Mouse (Mus musculus): ENCODE data around the gene Larp4b. TPM values are rescaled to one million over a fixed set of nuclear protein-coding genes. Genes with fewer than 3 reads are reported as not detected.
"Not testable (repeated sequence)": the region's sequence is repeated elsewhere in the genome, so short reads cannot be mapped to it uniquely, and the experiment has no call there.

The Larp4b gene
- polyA plus RNA-seq (2015; fragmentation: Nextera tagmentation; extraction: Ambion mirVana): 34.5 and 35.2 TPM in 2 replicates

DNA sequence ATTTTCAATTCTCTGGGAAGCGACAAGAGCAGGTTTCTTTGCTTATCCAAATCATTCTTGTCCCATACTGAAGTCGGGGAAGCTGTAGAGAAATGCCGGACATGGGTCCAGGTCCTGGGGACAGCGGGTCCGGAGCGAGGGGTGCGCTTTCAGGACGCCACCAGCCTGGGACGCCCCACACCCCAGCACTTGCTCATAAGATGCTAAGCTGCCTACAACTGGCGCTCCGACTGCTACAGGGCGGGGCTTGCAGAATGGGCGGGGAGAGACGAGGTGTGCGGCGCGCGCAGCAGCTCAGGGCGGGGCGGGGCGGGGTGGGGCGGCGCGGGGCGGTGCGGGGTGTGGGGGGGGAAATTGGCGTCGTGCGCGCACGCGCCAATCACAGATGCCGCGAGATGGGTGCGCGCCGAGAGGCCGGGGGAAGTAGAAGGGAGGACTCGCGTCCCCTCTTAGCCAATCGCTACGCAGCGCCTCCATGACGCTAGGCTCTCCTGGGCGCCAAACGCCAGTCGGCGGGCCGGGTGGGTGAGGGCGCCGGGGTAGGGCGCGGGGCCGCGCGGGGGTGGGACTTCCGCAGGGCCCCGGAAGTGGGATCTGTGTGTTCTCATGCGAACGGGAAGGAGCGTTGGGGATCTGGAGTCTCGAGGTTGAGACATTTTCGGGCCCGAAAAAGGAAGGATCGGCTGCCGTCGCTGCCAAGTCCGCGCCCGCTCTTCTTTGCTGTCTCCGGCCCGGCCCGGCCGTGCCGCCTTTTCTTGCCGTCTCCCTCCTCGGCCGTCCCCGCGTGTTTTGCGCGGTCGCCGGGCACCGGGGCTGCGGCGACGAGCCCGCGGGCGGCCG, at the start of gene Larp4b:
Larp4b (plus strand) TSS at position 566 of the 840 bp plus-strand sequence.
- peak within 1 kb of the TSS; percentile 68 for H3K4me2 ChIP-seq
- peak within 1 kb of the TSS; percentile 93 for H3K9ac ChIP-seq
- peak; percentile 100 for ATAC-seq (replicated peaks; ENCODE audit: low FRiP score)
- H3K27me3 ChIP-seq: no peaks in the 10 kb centered on the region
- no peaks in the 10 kb centered on the region for H3K36me3 ChIP-seq
- no peaks in the 10 kb centered on the region for H3K9me3 ChIP-seq (replicated peaks)
- WGBS: under 1% methylated on average over 92 of the region's 92 CpGs
- H3K27ac ChIP-seq: peak within 1 kb of the TSS; percentile 96
- peak within 1 kb of the TSS; percentile 99 for H3K4me3 ChIP-seq (replicated peaks)
- peaks cover 25% of the 10 kb centered on the region for H3K4me1 ChIP-seq

DNA sequence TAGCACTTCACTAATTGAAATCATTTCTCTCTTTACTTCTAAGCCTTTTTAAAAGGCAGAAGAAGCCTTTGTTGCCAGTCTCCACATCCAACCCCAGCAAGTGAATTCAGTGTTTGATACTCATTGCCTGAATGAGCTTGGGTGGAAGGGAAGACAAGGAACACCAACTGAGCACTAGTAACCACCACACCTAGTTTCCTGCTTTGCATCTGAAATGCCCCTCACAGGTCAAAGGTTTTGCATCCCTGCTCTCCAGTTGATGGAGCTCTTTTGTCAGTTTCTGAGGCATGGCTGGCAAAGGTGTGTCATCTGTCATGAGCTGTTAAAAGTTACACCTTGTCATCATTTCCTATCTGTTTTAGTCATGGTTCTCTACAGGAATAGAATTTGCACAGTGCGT, 49.0 kb upstream of the Larp4b start:
- no peak overlapping the region for H3K4me3 ChIP-seq (replicated peaks)
- no peaks in the 10 kb centered on the region for H3K4me1 ChIP-seq
- H3K27me3 ChIP-seq: no peaks in the 10 kb centered on the region
- no peak for ATAC-seq (replicated peaks; ENCODE audit: low FRiP score)
- WGBS: 100% methylated on average over 1 of the region's 1 CpGs
- H3K27ac ChIP-seq: no peak overlapping the region
- H3K4me2 ChIP-seq: no peak overlapping the region
- H3K9ac ChIP-seq: no peak overlapping the region
- H3K36me3 ChIP-seq: no peaks in the 10 kb centered on the region
- no peaks in the 10 kb centered on the region for H3K9me3 ChIP-seq (replicated peaks)

DNA sequence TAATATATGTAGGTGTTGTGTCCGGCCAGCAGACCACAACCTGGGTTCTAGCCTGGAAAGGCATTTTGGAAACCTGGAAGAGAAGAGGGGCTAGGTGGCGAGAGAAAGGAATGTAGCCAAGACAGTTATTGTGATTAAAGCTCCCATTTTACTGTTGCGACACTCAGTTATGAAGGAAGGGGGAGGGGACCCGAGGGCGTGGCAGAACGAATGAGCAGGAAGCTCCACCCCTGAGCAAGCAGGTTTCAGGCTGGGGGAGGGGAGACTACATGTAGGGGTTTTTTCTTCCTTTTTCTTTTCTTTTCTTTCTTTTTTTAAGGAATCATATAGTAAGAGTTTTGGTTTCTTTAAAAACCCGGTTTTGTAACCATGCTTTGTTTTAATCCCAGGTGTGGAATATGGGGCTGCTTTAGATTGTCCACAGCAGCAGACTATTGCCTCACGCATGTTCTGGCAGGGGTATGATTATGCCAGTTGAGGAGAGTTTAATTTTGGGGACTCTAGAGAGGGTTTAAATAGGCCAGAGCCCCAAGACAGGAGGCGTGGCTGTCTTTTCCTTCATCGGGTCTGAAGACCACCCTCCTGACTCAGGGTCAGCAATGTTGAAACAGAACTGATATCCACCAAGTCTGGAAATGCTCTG, 41.5 kb upstream of the Larp4b start:
- not testable (repeated sequence) for ATAC-seq (replicated peaks; ENCODE audit: low FRiP score); H3K4me2 ChIP-seq; H3K27me3 ChIP-seq; H3K27ac ChIP-seq; H3K4me1 ChIP-seq; H3K9me3 ChIP-seq (replicated peaks); H3K36me3 ChIP-seq; H3K9ac ChIP-seq; H3K4me3 ChIP-seq (replicated peaks)
- 55% methylated on average over 10 of the region's 10 CpGs for WGBS

DNA sequence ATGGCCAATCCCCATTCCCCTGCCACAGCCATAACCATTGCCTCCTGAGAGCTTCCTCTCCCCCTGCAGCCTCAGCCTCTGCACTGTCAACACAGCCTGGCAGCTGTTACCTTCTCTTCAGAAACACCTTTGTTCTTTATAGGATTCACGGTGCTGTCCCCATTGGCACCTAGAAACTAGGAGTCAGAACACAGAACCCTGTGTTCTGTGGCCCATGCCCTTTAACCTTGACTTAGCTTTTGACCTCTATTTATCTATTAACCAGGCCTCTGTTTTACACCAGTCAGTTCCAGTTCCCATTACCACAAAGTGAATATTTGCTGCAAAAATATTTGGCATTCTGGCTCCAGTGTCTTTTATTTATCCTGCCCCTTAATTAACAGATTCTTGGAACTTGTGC, 36.4 kb upstream of the Larp4b start:
- no peak overlapping the region for H3K4me2 ChIP-seq
- no peak for ATAC-seq (replicated peaks; ENCODE audit: low FRiP score)
- WGBS: 58% methylated on average over 1 of the region's 1 CpGs

DNA sequence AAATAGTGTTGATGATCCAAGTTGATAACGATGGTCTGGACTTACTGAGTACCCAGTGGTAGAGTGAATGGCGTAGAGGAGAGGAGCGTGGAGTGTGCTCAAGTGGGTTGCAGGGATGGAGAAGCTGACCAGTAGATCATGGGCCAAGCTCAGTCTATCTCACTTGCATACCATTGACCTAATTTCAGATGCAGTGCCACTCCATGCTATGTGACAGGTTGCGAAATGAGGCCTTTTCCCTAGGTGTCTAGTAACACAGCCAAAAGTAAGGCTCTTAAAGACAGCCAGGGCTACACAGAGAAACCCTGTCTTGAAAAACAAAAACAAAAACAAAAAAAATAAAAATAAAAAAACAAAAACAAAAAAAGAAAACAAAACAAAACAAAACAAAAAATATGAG, 35.0 kb upstream of the Larp4b start:
- no peaks in the 10 kb centered on the region for H3K4me1 ChIP-seq
- no peak for ATAC-seq (replicated peaks; ENCODE audit: low FRiP score)
- WGBS: 88% methylated on average over 4 of the region's 4 CpGs
- H3K4me2 ChIP-seq: no peak overlapping the region
- H3K27ac ChIP-seq: no peak overlapping the region
- H3K36me3 ChIP-seq: no peaks in the 10 kb centered on the region
- H3K9me3 ChIP-seq (replicated peaks): no peaks in the 10 kb centered on the region
- H3K9ac ChIP-seq: no peak overlapping the region
- H3K4me3 ChIP-seq (replicated peaks): no peak overlapping the region
- no peaks in the 10 kb centered on the region for H3K27me3 ChIP-seq

More for the DNA sequence above, 36.4 kb upstream of the Larp4b start:
- H3K27ac ChIP-seq: no peak overlapping the region
- H3K27me3 ChIP-seq: no peaks in the 10 kb centered on the region
- H3K4me3 ChIP-seq (replicated peaks): no peak overlapping the region
- H3K9ac ChIP-seq: no peak overlapping the region
- no peaks in the 10 kb centered on the region for H3K36me3 ChIP-seq
- no peaks in the 10 kb centered on the region for H3K4me1 ChIP-seq
- H3K9me3 ChIP-seq (replicated peaks): no peaks in the 10 kb centered on the region

DNA sequence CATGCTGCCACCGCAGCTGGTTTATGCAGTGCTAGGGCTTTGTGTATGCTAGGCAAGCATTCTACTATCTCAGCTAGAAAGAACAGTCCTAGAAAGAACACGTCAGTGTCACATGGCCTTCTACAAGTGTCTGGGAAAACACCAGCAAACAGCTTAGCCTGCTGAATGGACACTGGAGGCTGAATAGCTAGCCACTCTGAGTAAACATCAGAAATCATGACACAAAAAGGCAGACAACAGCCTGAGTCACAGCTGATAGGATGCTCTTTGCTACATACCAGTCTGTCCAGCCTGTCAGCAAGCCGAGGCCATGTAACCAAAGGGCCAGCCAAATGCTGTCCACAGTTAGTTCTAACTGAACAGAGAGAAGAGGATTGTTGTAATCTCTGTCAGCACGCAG, 32.3 kb upstream of the Larp4b start:
- H3K9me3 ChIP-seq (replicated peaks): no peaks in the 10 kb centered on the region
- no peak overlapping the region for H3K27ac ChIP-seq
- H3K27me3 ChIP-seq: no peaks in the 10 kb centered on the region
- no peak for ATAC-seq (replicated peaks; ENCODE audit: low FRiP score)
- WGBS: 85% methylated on average over 4 of the region's 4 CpGs
- no peaks in the 10 kb centered on the region for H3K4me1 ChIP-seq
- no peak overlapping the region for H3K9ac ChIP-seq
- no peak overlapping the region for H3K4me2 ChIP-seq
- no peaks in the 10 kb centered on the region for H3K36me3 ChIP-seq
- H3K4me3 ChIP-seq (replicated peaks): no peak overlapping the region

DNA sequence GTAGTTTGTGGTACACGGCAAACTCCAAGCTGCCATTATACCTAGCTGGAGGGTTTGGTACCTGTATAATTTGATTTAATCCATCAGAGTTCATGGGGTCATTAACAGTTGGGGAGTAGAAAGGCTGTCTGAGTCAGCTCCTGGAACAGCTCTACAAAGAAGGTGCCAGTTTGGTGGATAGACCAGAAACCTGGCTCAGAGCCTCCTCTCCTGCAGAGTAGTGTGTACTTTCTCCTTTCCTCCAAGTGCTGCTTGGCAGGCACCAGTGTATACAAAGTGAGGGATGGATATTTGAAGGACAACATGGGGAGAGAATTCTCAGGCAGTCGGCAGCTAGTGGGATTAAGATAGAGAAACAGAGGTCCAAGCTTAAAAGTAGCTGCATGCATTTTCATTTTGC, 29.5 kb upstream of the Larp4b start:
- Histone ChIP-seq H3K27ac (no peak overlapping the region), H3K27me3 (no peaks in the 10 kb centered on the region), H3K4me2 (no peak overlapping the region), H3K9ac (no peak overlapping the region), H3K4me1 (no peaks in the 10 kb centered on the region), H3K36me3 (no peaks in the 10 kb centered on the region), H3K4me3 (replicated peaks) (no peak overlapping the region), H3K9me3 (replicated peaks) (no peaks in the 10 kb centered on the region)
- no peak for ATAC-seq (replicated peaks; ENCODE audit: low FRiP score)
- 84% methylated on average over 2 of the region's 2 CpGs for WGBS

DNA sequence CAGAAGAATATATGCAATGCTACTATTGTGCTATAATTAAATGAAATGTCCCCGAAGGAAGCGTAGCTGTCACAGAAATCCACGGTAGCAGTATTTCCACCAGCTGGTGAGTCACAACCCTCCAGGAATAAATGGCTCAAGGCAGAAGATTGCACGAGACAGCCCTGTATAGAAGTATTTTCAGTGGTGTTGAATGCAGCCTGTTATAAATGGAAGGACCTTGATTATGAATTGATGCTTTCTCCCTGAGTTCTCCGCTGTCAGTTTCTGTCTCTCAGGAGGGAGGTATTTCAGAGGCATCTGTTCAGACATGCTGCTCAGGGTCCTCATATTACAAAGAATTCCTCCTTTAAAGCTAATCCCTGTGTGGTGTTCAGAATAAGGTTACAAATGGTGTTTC, 27.6 kb upstream of the Larp4b start:
- no peaks in the 10 kb centered on the region for H3K27me3 ChIP-seq
- whole genome bisulfite sequencing: 64% methylated on average over 5 of the region's 5 CpGs
- H3K4me2 ChIP-seq: no peak overlapping the region
- H3K9me3 ChIP-seq (replicated peaks): no peaks in the 10 kb centered on the region
- no peak overlapping the region for H3K9ac ChIP-seq
- no peaks in the 10 kb centered on the region for H3K4me1 ChIP-seq
- no peaks in the 10 kb centered on the region for H3K36me3 ChIP-seq
- no peak overlapping the region for H3K27ac ChIP-seq
- no peak for ATAC-seq (replicated peaks; ENCODE audit: low FRiP score)
- H3K4me3 ChIP-seq (replicated peaks): no peak overlapping the region

DNA sequence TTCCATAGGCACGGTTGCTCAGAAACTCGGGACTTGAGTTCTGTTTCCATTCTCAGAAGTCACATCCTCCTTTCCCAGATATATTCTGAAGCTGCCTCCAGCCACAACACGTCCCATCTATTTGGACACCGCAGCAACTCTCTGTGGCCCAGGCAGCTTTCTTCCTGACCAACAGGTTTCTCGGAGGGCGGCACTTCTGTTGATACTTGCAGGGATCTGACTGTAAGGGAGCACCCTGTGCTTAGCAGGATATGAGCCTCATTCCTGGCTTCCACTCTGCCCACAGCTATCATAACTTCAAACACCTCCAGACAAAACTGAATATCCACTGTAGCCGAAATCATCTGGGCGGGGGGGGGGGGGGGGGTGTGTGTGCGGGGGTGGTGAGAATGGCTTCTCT, 22.7 kb upstream of the Larp4b start:
- H3K4me2 ChIP-seq: no peak overlapping the region
- no peak for ATAC-seq (replicated peaks; ENCODE audit: low FRiP score)
- H3K9me3 ChIP-seq (replicated peaks): no peaks in the 10 kb centered on the region
- H3K36me3 ChIP-seq: no peaks in the 10 kb centered on the region
- no peak overlapping the region for H3K4me3 ChIP-seq (replicated peaks)
- H3K9ac ChIP-seq: no peak overlapping the region
- WGBS: 85% methylated on average over 8 of the region's 9 CpGs
- no peaks in the 10 kb centered on the region for H3K4me1 ChIP-seq
- no peaks in the 10 kb centered on the region for H3K27me3 ChIP-seq
- no peak overlapping the region for H3K27ac ChIP-seq

DNA sequence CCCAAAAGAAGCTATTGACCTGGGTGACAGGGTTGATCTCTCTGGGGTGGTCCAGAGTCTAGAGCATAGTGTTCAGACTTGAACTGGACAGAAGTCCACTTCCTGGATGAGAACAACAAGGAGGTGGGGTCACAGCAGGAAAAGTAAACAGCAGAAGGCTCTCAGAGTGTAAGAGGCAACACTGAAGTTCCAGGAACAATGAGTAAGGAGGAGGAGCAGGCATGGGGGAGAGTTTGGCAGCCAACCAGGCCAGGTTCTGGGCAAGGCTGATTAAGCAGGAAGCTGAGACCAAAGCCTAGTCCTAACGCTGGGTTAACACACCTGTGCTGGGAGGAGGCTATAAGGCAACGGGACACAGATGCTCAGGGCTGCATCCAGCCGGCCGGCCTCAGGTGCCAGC, 19.9 kb upstream of the Larp4b start:
- Histone ChIP-seq H3K36me3 (no peaks in the 10 kb centered on the region), H3K27me3 (no peaks in the 10 kb centered on the region), H3K4me3 (replicated peaks) (no peak overlapping the region), H3K4me1 (no peaks in the 10 kb centered on the region), H3K27ac (no peak overlapping the region), H3K9me3 (replicated peaks) (no peaks in the 10 kb centered on the region), H3K4me2 (no peak overlapping the region), H3K9ac (no peak overlapping the region)
- 69% methylated on average over 4 of the region's 4 CpGs for WGBS
- ATAC-seq (replicated peaks; ENCODE audit: low FRiP score): no peak

DNA sequence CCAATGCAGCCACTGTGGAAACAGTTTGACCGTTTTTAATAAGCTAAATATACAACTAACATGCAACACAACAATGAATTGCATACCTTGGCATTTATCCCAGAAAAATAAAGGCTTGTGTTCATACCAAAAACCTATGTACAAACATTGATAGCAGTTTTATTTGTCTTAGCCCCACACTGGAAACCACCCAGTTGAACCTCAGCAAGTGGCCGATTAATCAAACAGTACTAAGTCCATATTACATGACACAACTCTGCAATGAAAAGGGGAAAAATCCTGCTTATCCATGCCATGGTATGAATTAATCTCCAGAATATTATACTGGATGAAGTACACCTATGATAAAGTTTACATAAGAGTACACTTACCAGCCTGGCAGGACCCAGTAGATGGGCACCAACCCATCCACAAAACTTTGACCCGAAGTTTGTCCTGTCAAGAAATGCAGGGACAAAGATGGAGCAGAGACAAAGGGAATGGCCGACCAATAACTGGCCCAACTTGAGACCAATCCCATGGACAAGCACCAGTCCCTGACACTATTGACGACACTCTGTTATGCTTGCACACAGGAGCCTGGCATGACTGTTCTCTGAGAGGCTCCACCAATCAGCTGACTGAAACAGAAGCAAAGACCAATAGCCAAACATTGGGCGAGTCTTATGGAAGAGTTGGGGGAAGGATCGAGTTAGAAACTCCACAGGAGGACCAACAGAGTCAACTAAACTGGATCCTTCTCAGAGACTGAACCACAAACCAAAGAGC, 17.7 kb upstream of the Larp4b start:
- Histone ChIP-seq H3K9me3 (replicated peaks) (no peaks in the 10 kb centered on the region), H3K4me3 (replicated peaks) (no peak overlapping the region), H3K4me2 (no peak overlapping the region), H3K27ac (no peak overlapping the region), H3K36me3 (no peaks in the 10 kb centered on the region), H3K27me3 (no peaks in the 10 kb centered on the region), H3K4me1 (no peaks in the 10 kb centered on the region), H3K9ac (no peak overlapping the region)
- 73% methylated on average over 7 of the region's 7 CpGs for WGBS
- ATAC-seq (replicated peaks; ENCODE audit: low FRiP score): no peak

Data from kidney, embryonic 15.5 days (tissue).